Mouse (Mus musculus) CD4-positive helper T cell, adult 2 months (primary cell): ENCODE measurements around the gene Reps1.

Experiments used
- DNase-seq: peaks from one replicate; pipeline ENCODE4 v3.0.0-alpha.2; 2012; ENCODE audit warnings: low read depth, missing footprints, low spot score

Gene Reps1

GRCm38 (mm10) chr10:18139615-18140014 is 84.0 kb downstream of the Reps1 start:
- no peak for DNase-seq

- DNase-seq, result no peak
Observed at GRCm38 (mm10) chr10:18141389-18141788, 85.7 kb downstream of the Reps1 start.

GRCm38 (mm10) chr10:18142231-18142630 is 86.6 kb downstream of the Reps1 start:
- DNase-seq, result peak; percentile 84

- DNase-seq, result no peak
Observed at GRCm38 (mm10) chr10:18147224-18147623, 91.6 kb downstream of the Reps1 start.

GRCm38 (mm10) chr10:18162435-18162971 is 106.8 kb downstream of the Reps1 start:
- DNase-seq, result no peak
